Mouse (Mus musculus) brain, embryonic 14.5 days (tissue): ENCODE results near the gene Slc35b1.

Source experiments
- CTCF ChIP-seq: fragments of 200-500 bp; IDR thresholded peaks from 2 replicates; pipeline ENCODE4 v1.5.1; 2012; ENCODE audit warnings: inconsistent platforms, mild to moderate bottlenecking, moderate library complexity, borderline replicate concordance; ENCODE audit not compliant: insufficient read depth, insufficient read length; ENCODE audit errors: extremely low read depth
- POLR2A ChIP-seq: fragments of 200-500 bp; IDR thresholded peaks from 2 replicates; pipeline ENCODE4 v1.6.1; 2012; ENCODE audit warnings: mild to moderate bottlenecking, inconsistent platforms, borderline replicate concordance; ENCODE audit not compliant: poor library complexity, insufficient read depth, insufficient read length, severe bottlenecking; ENCODE audit errors: extremely low read depth

DNA sequence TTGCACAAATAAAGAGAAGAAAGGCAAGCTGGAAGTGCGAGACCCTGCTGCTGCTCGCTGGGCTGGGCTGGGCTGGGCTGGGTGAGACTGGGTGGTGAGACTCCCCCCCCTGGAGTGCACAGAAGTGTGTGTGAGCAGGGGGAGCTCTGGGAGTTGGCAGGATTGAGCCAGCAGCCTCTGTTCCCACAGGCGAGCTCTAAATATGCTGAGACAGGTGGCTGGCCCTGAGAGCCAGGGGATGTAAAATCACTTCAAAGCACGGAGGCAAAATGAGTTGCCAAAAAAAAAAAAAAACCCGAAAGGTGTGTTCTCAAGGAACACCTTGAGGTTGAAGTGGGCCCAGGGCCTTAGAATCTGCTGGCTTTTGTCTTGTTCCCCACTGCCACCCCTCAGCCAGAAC is 7.3 kb downstream of the Slc35b1 start:
- TF ChIP-seq CTCF (no peak), POLR2A (no peak)
